Mouse (Mus musculus): ENCODE results near the gene Srsf6.

GRCm38 (mm10) chr2:162985923-162986322 lies 54.6 kb downstream of the Srsf6 start:
- no peak for TF ChIP-seq POLR2A (IDR thresholded peaks at IDR 0.05; ENCODE audit: control insufficient read depth, extremely low read depth, insufficient read depth, low read length, poor library complexity)
- no peak for TF ChIP-seq CTCF (IDR thresholded peaks at IDR 0.05; ENCODE audit: borderline replicate concordance, control insufficient read depth, extremely low read depth, insufficient read depth, low read length, poor library complexity)
